Mouse (Mus musculus): ENCODE measurements around the gene Prkn.
A peak's percentile ranks its signal among the peaks of the same experiment; 100 is the strongest.

Prkn gene

GRCm38 (mm10) chr17:11532748-11533147, 692.6 kb downstream of the Prkn start:
- peak; percentile 9 for DNase-seq (ENCODE audit: low spot score)

DNA sequence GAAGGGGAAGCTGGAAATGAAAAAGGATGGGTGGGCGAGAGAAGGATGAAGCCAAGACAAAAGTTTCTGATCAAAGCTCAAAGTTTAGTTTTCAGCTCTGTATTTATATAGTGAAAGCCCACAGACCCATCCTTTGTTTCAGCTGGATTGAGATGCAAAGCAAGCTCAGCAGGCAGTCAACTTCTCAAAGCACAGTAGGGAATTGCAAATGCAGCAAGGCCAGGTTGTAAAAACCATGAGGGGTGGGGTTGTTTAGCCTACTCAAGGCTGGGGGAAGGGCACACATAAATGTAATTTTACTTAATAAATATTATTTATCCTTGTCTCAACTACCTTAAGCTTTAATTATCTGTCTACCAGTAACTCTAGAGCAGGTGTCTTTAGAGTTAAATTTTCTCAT, 693.7 kb downstream of the Prkn start:
- DNase-seq (ENCODE audit: low spot score) = no peak

- DNase-seq (ENCODE audit: low spot score) = no peak
Observed at GRCm38 (mm10) chr17:11538826-11539225, 698.6 kb downstream of the Prkn start.

DNA sequence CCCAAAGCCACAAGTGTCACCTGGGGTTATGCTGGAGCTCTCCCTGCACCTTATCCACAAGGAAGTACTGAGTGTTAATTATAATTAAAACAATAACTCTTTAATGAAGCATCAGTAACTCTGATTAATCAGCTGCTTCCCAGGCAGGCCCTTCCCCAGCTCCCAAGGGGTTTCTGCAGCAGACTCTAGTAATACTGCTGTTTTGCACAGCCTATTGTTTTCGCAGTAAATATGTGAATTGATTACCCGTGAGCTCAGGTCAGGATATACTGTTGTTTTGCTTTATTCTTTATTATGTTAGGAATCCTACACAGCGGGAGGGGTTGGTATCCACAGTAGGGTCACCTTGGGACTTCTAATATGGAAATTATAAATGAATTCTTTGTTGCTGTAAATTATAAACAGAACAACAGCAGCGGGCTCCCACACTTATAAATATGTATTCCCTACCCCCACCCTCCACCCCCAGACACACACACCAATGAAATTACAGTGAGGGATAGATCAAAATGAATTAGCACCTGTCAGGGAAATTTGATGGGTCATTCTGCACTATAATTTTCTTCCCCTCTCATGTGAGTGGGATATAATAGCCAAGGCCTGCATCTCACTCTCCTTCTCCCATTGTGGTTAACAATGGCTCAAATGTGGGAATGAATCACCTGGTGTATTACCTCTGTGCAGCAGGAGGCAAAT, 701.9 kb downstream of the Prkn start:
- no peak for DNase-seq (ENCODE audit: low spot score)

GRCm38 (mm10) chr17:11550562-11550961, 710.4 kb downstream of the Prkn start:
- no peak for DNase-seq (ENCODE audit: low spot score)

DNA sequence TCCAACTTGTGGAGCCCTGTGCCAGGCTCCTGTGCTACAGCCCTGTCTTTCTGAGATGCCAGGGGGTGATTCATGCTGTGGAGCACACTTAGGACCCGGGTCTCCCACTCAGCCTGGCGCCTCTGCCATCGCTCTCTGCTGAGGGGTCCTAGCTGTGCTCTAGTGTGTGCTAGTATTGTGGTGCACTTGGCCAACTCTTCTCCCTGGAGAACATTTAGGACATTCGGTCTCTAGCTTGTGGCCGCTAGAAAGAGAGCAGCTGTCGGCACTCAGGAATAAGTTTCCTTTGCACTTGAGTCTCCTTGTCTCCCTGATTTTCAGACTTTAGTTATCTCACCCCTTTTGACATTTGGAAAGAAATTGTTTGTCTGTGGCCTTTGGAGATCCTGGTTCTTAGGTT, 725.5 kb downstream of the Prkn start:
- DNase-seq (ENCODE audit: low spot score) = no peak

GRCm38 (mm10) chr17:11570392-11570791, 730.2 kb downstream of the Prkn start:
- no peak for DNase-seq (ENCODE audit: low spot score)

DNA sequence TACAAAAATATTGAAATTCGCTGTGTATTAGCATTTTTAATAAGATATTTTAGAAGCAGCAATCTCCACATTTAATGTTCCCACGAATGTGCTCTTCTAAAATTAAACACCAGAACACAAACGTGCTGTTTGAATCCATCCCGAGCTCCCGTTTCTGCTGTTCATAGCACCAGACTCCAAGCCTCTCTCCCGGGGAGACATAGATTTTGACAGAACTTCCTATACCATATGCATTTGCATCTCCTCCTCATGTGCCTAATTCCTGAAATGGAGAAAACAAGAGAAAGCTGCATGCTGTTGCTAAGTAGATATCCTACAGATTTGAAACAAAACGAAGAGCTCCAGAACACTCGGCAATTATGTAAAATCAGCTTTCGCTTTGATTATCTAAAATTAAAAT, 733.5 kb downstream of the Prkn start:
- DNase-seq (ENCODE audit: low spot score) = no peak

DNA sequence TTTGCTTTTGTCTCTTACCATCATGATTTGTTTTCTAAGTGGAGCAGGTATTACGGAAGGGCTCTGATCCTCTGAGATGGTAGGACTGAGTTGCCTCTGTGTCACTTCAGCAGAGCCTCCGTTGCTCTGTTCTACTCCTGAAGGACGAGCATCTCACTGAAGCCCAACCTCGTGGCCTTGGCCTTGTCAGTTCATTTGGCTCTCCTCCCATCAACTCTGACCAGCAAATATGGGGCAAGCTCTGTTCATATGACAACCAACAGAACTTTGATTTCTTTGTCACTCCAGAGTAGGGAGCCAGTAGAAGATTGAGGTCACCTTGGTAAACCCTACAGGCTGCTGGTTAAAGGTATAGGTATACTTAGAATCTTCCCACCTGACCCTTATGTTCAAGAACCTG, 745.3 kb downstream of the Prkn start:
- no peak for DNase-seq (ENCODE audit: low spot score)

DNA sequence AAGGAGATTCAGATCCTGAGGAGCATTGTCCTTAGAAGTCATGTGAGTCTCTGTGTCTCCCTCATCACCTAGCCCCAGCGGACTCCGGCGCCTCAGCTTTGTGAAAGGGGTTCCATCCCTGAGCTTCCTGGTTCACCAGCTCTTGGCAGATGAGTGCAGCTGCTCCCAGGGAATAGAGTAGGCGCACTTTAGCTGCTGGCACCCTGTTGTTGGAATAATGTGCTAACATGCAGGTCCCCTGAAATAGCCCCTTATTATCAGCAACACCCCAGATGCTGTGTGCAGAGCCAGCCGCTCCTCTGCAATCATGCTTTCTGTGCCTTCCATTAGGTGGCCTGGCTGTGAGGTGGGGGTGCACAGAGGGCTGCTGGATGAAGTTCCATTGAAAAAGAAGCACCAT, 767.7 kb downstream of the Prkn start:
- DNase-seq (ENCODE audit: low spot score) = no peak

- peak; percentile 79 for DNase-seq (ENCODE audit: low spot score)
Observed at GRCm38 (mm10) chr17:11611459-11611858, 771.3 kb downstream of the Prkn start.

GRCm38 (mm10) chr17:11612801-11613531, 772.8 kb downstream of the Prkn start:
- no peak for DNase-seq (ENCODE audit: low spot score)

GRCm38 (mm10) chr17:11617552-11617951, 777.4 kb downstream of the Prkn start:
- no peak for DNase-seq (ENCODE audit: low spot score)

- no peak for DNase-seq (ENCODE audit: low spot score)
Observed at GRCm38 (mm10) chr17:11618886-11619590, 778.9 kb downstream of the Prkn start.

DNA sequence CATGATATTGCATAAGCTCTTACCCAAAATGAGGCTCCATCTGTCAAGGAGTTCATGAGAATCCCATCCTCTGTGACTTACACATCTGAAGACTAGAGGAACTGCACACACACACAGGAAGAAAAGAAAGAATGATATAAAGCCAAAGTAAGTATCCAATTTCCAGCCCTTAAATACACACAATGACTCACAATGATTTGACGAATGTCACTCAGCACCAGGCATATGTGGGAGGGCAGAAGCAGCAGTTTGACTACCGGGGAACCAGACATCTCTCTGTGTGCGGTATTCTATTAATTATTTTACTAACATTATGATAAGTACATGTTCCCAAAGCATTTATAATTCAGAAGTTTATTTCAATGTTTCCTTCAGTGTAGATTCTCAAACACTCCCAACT, 780.6 kb downstream of the Prkn start:
- no peak for DNase-seq (ENCODE audit: low spot score)

DNA sequence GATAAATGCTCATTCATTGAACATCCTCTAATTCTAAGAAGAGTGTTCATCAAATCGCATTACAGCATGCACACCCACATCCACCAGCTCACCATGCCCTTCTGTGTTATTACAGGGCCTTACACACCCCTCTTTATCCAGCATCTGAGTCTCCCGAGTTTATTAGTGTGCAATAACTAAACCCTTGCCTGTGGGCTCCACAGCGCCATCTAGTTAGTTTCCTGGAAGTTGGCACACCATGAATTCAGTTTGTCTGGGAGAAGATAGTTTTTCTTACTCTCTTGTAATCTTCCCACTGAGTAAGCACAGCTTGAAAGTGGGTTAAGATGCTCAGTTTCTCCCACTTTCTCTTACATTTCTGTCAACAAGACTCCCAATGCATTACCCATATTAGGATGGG, 781.3 kb downstream of the Prkn start:
- peak; percentile 40 for DNase-seq (ENCODE audit: low spot score)

DNA sequence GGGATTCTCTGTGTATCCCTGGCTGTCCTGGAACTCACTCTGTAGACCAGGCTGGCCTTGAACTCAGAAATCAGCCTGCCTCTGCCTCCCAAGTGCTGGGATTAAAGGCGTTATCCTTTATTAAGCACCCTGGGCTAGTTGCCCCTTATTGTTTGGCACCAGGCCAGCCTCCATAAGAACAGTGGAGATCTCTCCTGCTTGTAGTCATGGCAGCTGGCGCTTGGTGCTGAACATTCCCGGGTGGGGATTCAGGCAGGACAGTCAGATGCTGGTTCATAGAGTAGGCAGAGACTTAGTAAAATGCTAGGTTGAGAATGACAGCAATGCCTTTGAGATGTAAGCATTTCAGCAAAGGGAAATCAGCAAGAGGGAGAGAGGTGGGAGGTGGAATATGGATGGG, 786.1 kb downstream of the Prkn start:
- DNase-seq (ENCODE audit: low spot score) = no peak

- no peak for DNase-seq (ENCODE audit: low spot score)
Observed at GRCm38 (mm10) chr17:11635121-11635520, 794.9 kb downstream of the Prkn start.

DNA sequence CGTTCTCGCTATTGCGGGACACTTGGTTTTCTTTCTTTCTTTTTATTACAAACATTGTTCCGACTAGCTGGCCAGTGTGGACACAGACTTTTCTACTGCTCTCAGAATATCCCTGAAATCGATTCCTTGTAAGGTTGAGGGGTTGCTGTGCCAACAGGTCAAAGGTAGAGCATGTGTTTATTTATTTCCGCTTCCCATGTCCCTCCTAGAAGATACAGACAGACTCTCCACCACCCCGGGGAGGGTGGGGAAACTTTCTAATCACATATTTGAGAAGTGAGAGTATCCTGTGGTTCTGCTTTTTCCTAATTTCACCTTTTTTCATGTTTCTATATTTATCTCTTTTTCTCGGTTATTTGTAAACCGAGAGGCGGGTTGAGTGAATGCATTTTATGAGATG, 797.5 kb downstream of the Prkn start:
- DNase-seq (ENCODE audit: low spot score) = no peak

- DNase-seq (ENCODE audit: low spot score) = no peak
Observed at GRCm38 (mm10) chr17:11638451-11638850, 798.3 kb downstream of the Prkn start.

DNA sequence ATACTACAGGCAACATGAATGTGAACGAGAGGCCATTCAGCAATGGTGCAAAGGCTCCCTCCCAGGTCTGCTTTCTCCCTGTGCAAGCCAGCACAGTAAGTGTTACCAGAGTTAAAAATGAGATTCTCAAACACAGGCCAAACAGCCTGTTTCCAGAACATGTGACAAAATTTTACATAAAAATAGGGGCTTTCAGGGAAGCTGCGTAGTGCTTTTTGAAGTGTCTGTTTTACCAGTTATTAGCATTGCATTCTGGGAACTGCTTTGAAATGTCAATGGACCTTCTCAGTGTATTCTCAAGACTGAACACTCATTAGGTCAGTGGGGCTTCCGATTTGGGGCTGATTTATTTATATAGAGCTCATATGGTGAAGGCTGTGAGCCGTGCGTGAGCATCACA, 799.6 kb downstream of the Prkn start:
- DNase-seq (ENCODE audit: low spot score) = no peak

DNA sequence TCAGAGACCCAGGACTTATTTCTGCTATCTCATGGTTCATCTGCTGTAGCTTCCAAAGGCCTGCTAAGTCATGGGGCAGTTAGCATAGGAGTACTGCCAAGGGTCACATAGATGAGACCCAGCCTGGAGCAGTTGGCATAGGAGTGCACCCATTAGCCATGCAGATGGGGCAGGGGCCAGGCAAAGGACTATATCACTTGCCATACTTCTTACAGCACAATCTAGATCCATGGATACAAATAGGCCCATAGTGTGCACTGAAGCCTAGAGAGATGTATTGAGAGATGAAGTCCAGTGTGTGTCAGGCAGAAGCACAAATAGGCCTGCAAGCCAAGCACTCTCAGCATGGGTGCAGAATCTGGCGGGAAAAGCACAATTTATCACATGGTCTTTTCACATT, 802.1 kb downstream of the Prkn start:
- no peak for DNase-seq (ENCODE audit: low spot score)

GRCm38 (mm10) chr17:11644016-11644415, 803.8 kb downstream of the Prkn start:
- no peak for DNase-seq (ENCODE audit: low spot score)
